Mouse (Mus musculus): ENCODE data around the gene Zfp316.
A peak's percentile ranks its signal among the peaks of the same experiment; 100 is the strongest.

The Zfp316 gene

GRCm38 (mm10) chr5:143279247-143279646, 9.4 kb upstream of the Zfp316 start:
- no peak for DNase-seq (ENCODE audit: low read depth)

- no peak for DNase-seq (ENCODE audit: low read depth)
Observed at GRCm38 (mm10) chr5:143275761-143276160, 5.9 kb upstream of the Zfp316 start.

- DNase-seq (ENCODE audit: low read depth) = peak; percentile 33
Observed at GRCm38 (mm10) chr5:143272540-143273330, 2.9 kb upstream of the Zfp316 start.

GRCm38 (mm10) chr5:143272108-143272507, 2.3 kb upstream of the Zfp316 start:
- DNase-seq (ENCODE audit: low read depth) = peak; percentile 38

- DNase-seq (ENCODE audit: low read depth) = no peak
Observed at GRCm38 (mm10) chr5:143271642-143272041, 1.8 kb upstream of the Zfp316 start.

- DNase-seq (ENCODE audit: low read depth) = no peak
Observed at GRCm38 (mm10) chr5:143270151-143270519, 313 bp upstream of the Zfp316 start.

- no peak for DNase-seq (ENCODE audit: low read depth)
Observed at GRCm38 (mm10) chr5:143268985-143269362, 848 bp downstream of the Zfp316 start.

- no peak for DNase-seq (ENCODE audit: low read depth)
Observed at GRCm38 (mm10) chr5:143266794-143267193, 3.0 kb downstream of the Zfp316 start.

- no peak for DNase-seq (ENCODE audit: low read depth)
Observed at GRCm38 (mm10) chr5:143265409-143265808, 4.4 kb downstream of the Zfp316 start.

GRCm38 (mm10) chr5:143264689-143265088, 5.1 kb downstream of the Zfp316 start:
- DNase-seq (ENCODE audit: low read depth) = no peak

- DNase-seq (ENCODE audit: low read depth) = no peak
Observed at GRCm38 (mm10) chr5:143261636-143262035, 8.2 kb downstream of the Zfp316 start.

GRCm38 (mm10) chr5:143255802-143256201, 14.0 kb downstream of the Zfp316 start:
- no peak for DNase-seq (ENCODE audit: low read depth)

- DNase-seq (ENCODE audit: low read depth) = no peak
Observed at GRCm38 (mm10) chr5:143255131-143255519, 14.7 kb downstream of the Zfp316 start.

GRCm38 (mm10) chr5:143254487-143255130, 15.2 kb downstream of the Zfp316 start:
- no peak for DNase-seq (ENCODE audit: low read depth)

GRCm38 (mm10) chr5:143253881-143254486, 15.8 kb downstream of the Zfp316 start:
- no peak for DNase-seq (ENCODE audit: low read depth)

GRCm38 (mm10) chr5:143253186-143253880, 16.5 kb downstream of the Zfp316 start:
- no peak for DNase-seq (ENCODE audit: low read depth)

GRCm38 (mm10) chr5:143252791-143253185, 17.0 kb downstream of the Zfp316 start:
- DNase-seq (ENCODE audit: low read depth) = no peak

GRCm38 (mm10) chr5:143252039-143252438, 17.8 kb downstream of the Zfp316 start:
- DNase-seq (ENCODE audit: low read depth) = no peak

- DNase-seq (ENCODE audit: low read depth) = no peak
Observed at GRCm38 (mm10) chr5:143244926-143245325, 24.9 kb downstream of the Zfp316 start.

- DNase-seq (ENCODE audit: low read depth) = no peak
Observed at GRCm38 (mm10) chr5:143236036-143236435, 33.8 kb downstream of the Zfp316 start.

GRCm38 (mm10) chr5:143235028-143235693, 34.7 kb downstream of the Zfp316 start, which contains the start of gene Zfp12:
TSS of gene Zfp12 (plus strand) at chr5:143235163.
- peak; percentile 96 for DNase-seq (ENCODE audit: low read depth)

GRCm38 (mm10) chr5:143226790-143227189, 43.0 kb downstream of the Zfp316 start, which contains the start of gene Spdye4a:
TSS of gene Spdye4a (minus strand) at chr5:143226890.
- DNase-seq (ENCODE audit: low read depth) = no peak
